Mouse (Mus musculus) brain, embryonic 14.5 days (tissue): ENCODE measurements around the gene Krt31.

ENCODE experiments used
- CTCF ChIP-seq: fragments of 200-500 bp; IDR thresholded peaks from 2 replicates; pipeline ENCODE4 v1.5.1; 2012; ENCODE audit warnings: inconsistent platforms, mild to moderate bottlenecking, moderate library complexity, borderline replicate concordance; ENCODE audit not compliant: insufficient read depth, insufficient read length; ENCODE audit errors: extremely low read depth
- POLR2A ChIP-seq: fragments of 200-500 bp; IDR thresholded peaks from 2 replicates; pipeline ENCODE4 v1.6.1; 2012; ENCODE audit warnings: mild to moderate bottlenecking, inconsistent platforms, borderline replicate concordance; ENCODE audit not compliant: poor library complexity, insufficient read depth, insufficient read length, severe bottlenecking; ENCODE audit errors: extremely low read depth

GRCm38 (mm10) chr11:100041454-100041853 is 8.9 kb downstream of the Krt31 start, which contains the start of gene Krt34:
- TF ChIP-seq CTCF = no peak
- TF ChIP-seq POLR2A = no peak
